Mouse (Mus musculus): Measurements from ENCODE around the gene Slc1a2. TPM values are rescaled to one million over a fixed set of nuclear protein-coding genes. Genes with fewer than 3 reads are reported as not detected.

Gene Slc1a2
- total and polyA plus RNA-seq, 3 experiments = 1.3 to 1.6 (median 1.3) TPM

DNA sequence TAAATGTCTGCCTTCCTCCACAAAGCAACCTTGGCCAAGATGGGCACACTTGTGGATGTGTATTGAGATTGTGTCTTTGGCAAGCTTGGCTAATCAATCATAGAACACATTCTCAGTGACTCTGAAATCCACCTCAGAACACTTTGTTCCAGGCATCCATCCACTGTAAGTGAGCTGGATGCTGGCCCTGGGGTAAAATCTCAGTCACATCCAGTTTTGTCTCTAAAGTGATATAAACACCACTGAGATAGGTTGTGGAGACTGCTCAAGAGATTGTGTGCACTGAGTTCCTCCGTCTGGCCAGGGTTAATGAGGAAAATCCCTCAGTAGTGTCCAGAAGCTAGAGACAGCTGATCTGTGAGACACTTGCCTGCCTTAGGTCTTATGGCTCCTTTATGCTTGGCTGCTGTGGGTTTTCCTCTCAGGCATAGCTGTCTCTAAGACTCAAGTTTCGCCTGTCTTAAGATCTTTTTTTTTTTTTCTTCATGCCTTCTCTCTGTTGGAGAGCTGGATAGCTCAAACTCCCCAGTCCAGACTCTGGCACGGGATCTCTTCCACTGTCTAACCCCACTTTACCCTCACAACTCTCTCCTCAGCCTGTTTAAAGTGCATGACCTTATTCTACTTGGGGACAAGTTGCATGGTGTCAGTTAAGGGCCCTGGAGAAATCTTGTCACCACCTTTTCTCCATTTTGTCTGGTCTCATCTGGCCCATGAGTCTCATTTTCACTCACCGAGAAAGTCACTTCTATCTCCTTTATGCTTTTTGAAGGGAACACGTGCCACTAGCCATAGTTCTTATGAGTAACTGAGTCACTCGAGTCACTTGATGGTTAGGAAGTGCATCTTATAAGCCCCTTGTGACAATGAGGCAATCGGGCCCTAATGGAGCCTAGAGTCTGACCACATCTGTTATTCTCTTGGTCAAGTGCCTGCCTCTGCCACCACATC lies 54.5 kb downstream of the Slc1a2 start (continued):
- TF ChIP-seq ZNF384 (IDR thresholded peaks at IDR 0.05; ENCODE audit: low read depth, low read length) = peak; percentile 75
- peak; percentile 99 for TF ChIP-seq BHLHE40 (IDR thresholded peaks at IDR 0.05; ENCODE audit: low read depth, low read length)
- no peak for TF ChIP-seq USF2 (conservative IDR thresholded peaks at IDR 0.05; ENCODE audit: low read depth, low read length)
- TF ChIP-seq MEF2A (IDR thresholded peaks at IDR 0.05; ENCODE audit: borderline replicate concordance, low read depth, low read length) = peak; percentile 29; the same call in 1 of the 2 replicates
- peak; percentile 46; the same call in 1 of the 2 replicates for TF ChIP-seq MAZ (IDR thresholded peaks at IDR 0.05; ENCODE audit: low read depth, low read length)
- TF ChIP-seq JUND (conservative IDR thresholded peaks at IDR 0.05; ENCODE audit: low read depth, low read length) = peak; percentile 62
- peak; percentile 69; the same call in 1 of the 2 replicates for TF ChIP-seq SIN3A (IDR thresholded peaks at IDR 0.05; ENCODE audit: low read length)
- no peak for TF ChIP-seq CHD2 (IDR thresholded peaks at IDR 0.05; ENCODE audit: low read length)
- peak; percentile 3; the same call in 1 of the 2 replicates for TF ChIP-seq USF1 (IDR thresholded peaks at IDR 0.05; ENCODE audit: low read depth, low read length)
- no peak for TF ChIP-seq TBP (conservative IDR thresholded peaks at IDR 0.05; ENCODE audit: low read depth, low read length)
- no peak for TF ChIP-seq RAD21 (IDR thresholded peaks at IDR 0.05; ENCODE audit: low read depth, low read length)
- no peak for TF ChIP-seq SMC3 (IDR thresholded peaks at IDR 0.05; ENCODE audit: low read depth, low read length)
- no peak for TF ChIP-seq CTCF (conservative IDR thresholded peaks at IDR 0.05 in 1 of 2, IDR thresholded peaks at IDR 0.05 in 1 of 2; ENCODE audit: low read depth in 2 of 2, low read length in 2 of 2)
- no peak for TF ChIP-seq ZC3H11A (IDR thresholded peaks at IDR 0.05; ENCODE audit: low read depth, low read length)
- no peak for TF ChIP-seq PAX5 (IDR thresholded peaks at IDR 0.05; ENCODE audit: low read length)
- TF ChIP-seq ETS1 (conservative IDR thresholded peaks at IDR 0.05; ENCODE audit: low read depth, low read length) = peak; percentile 89
- TF ChIP-seq MAX (IDR thresholded peaks at IDR 0.05; ENCODE audit: low read length) = peak; percentile 89
- TF ChIP-seq MYC (IDR thresholded peaks at IDR 0.05; ENCODE audit: low read depth, low read length) = peak; percentile 68; the same call in 1 of the 2 replicates
- no peak for TF ChIP-seq CHD1 (IDR thresholded peaks at IDR 0.05; ENCODE audit: low read depth, low read length)

DNA sequence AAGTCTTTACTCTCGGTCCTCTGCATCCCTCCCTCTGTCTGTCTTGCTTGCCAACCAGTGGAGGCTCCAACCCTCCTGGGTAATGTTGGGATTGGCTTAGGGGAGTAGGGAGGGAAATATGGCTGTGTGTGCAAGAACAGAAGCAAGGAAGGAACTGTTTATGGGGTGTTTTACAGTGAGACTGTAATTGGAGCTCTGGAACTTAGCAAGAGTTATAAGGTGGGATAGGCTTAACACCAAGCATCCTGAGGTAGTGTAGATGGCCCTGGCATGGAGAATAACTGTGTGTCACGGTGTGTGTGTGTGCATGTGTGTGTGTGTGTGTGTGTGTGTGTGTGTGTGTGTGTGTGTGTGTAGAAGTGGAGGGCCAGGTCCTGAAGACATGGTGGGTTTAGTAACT lies 55.9 kb downstream of the Slc1a2 start:
- H3K79me2 ChIP-seq (replicated peaks; ENCODE audit: control insufficient read depth, extremely low read depth, insufficient read depth, poor library complexity, severe bottlenecking) = no peaks in the 10 kb centered on the region
- no peak overlapping the region for H3K9ac ChIP-seq (ENCODE audit: insufficient read depth, low read depth)
- dilution Hi-C loops (cut with MboI; ENCODE audit: extremely low pct_ligation_motif_present, extremely low pct_unique_long_range_greater_than_20kb, low sequenced_read_pairs) = no loop called here
- no peak for TF ChIP-seq GABPA (IDR thresholded peaks at IDR 0.05; ENCODE audit: insufficient replicate concordance, low read depth, low read length)
- TF ChIP-seq NRF1 (IDR thresholded peaks at IDR 0.05; ENCODE audit: low read depth, low read length) = no peak
- TF ChIP-seq SMC3 (IDR thresholded peaks at IDR 0.05; ENCODE audit: low read depth, low read length) = no peak
- TF ChIP-seq JUN (IDR thresholded peaks at IDR 0.05; ENCODE audit: insufficient read depth, low read depth, low read length) = no peak
- TF ChIP-seq MEF2A (IDR thresholded peaks at IDR 0.05; ENCODE audit: borderline replicate concordance, low read depth, low read length) = no peak
- TF ChIP-seq MYC (IDR thresholded peaks at IDR 0.05; ENCODE audit: low read depth, low read length) = no peak
- TF ChIP-seq USF2 (conservative IDR thresholded peaks at IDR 0.05; ENCODE audit: low read depth, low read length) = no peak
- no peak for TF ChIP-seq MAZ (IDR thresholded peaks at IDR 0.05; ENCODE audit: low read depth, low read length)
- TF ChIP-seq JUND (conservative IDR thresholded peaks at IDR 0.05; ENCODE audit: low read depth, low read length) = no peak
- TF ChIP-seq EP300 (IDR thresholded peaks at IDR 0.05; ENCODE audit: low read length) = no peak
- TF ChIP-seq ZNF384 (IDR thresholded peaks at IDR 0.05; ENCODE audit: low read depth, low read length) = no peak
- H3K9me3 ChIP-seq (replicated peaks; ENCODE audit: low read length) = no peaks in the 10 kb centered on the region
- H3K4me1 ChIP-seq (ENCODE audit: control insufficient read depth in 1 of 2, insufficient read depth in 2 of 2) = peaks cover 20 to 25% of the 10 kb centered on the region in 2 experiments
- no peak overlapping the region for H3K4me3 ChIP-seq (replicated peaks in 1 of 3; ENCODE audit: low read depth in 2 of 3, low read length in 2 of 3, poor library complexity in 1 of 3)
- no peak overlapping the region for H3K4me2 ChIP-seq (ENCODE audit: insufficient read depth, low read depth, poor library complexity, severe bottlenecking)
- no peak overlapping the region for H3K27ac ChIP-seq (ENCODE audit: insufficient read depth, low read depth)
- in situ Hi-C loops (cut with MboI; ENCODE audit: low pct_ligation_motif_present, low pct_unique_long_range_greater_than_20kb, low sequenced_read_pairs) = no loop called here
- no peaks in the 10 kb centered on the region for H3K36me3 ChIP-seq (replicated peaks in 1 of 2; ENCODE audit: control insufficient read depth in 1 of 2, insufficient read depth in 1 of 2, low read length in 1 of 2)
- no peaks in the 10 kb centered on the region for H3K27me3 ChIP-seq (replicated peaks)
- no peak for DNase-seq (ENCODE audit: extremely low read depth)
